Mouse (Mus musculus) stomach, postnatal 0 days (tissue): ENCODE data around the gene Parn. TPM values are rescaled to one million over a fixed set of nuclear protein-coding genes. Genes with fewer than 3 reads are reported as not detected.

Experiments
- ATAC-seq: fragments of 200-750 bp; cut with Nextera tagmentation; 2 replicates; pipeline ENCODE4 v1.8.0; 2017; ENCODE audit not compliant: low FRiP score, low TSS enrichment
- DNase-seq: peaks from one replicate; pipeline ENCODE4 v3.0.0-alpha.2; 2016; ENCODE audit warnings: low spot score
- H3K27ac ChIP-seq: fragments of 300-500 bp; sonication (generic); replicated peaks from 2 replicates; pipeline ENCODE4 v1.5.1; 2014; ENCODE audit warnings: mild to moderate bottlenecking, control low read depth
- H3K27me3 ChIP-seq: fragments of 300-500 bp; sonication (generic); 2 replicates; pipeline ENCODE4 v1.6.1; 2014; ENCODE audit warnings: low read length; ENCODE audit not compliant: control insufficient read depth, insufficient read depth
- H3K36me3 ChIP-seq: fragments of 300-500 bp; sonication (generic); 2 replicates; pipeline ENCODE4 v1.6.1; 2014; ENCODE audit warnings: low read length, mixed read lengths; ENCODE audit not compliant: control insufficient read depth, insufficient read depth
- H3K4me1 ChIP-seq: fragments of 300-500 bp; sonication (generic); replicated peaks from 2 replicates; pipeline ENCODE4 v1.6.1; 2014; ENCODE audit warnings: antibody characterized with exemption; ENCODE audit not compliant: control insufficient read depth, insufficient read depth
- H3K4me2 ChIP-seq: fragments of 300-500 bp; sonication (generic); replicated peaks from 2 replicates; pipeline ENCODE4 v1.6.1; 2014; ENCODE audit warnings: low read depth, mild to moderate bottlenecking, control low read depth, moderate library complexity
- H3K4me3 ChIP-seq: fragments of 300-500 bp; sonication (generic); 2 replicates; pipeline ENCODE4 v1.5.1; 2014; ENCODE audit warnings: low read depth, low read length, control low read depth
- H3K9ac ChIP-seq: fragments of 300-500 bp; sonication (generic); 2 replicates; pipeline ENCODE4 v1.6.1; 2014; ENCODE audit warnings: mild to moderate bottlenecking, low read length, control low read depth, mixed read lengths
- H3K9me3 ChIP-seq: fragments of 300-500 bp; sonication (generic); 2 replicates; pipeline ENCODE4 v1.6.1; 2016; ENCODE audit warnings: low read length; ENCODE audit not compliant: control insufficient read depth
- CTCF ChIP-seq: IDR thresholded peaks from 2 replicates; pipeline ENCODE4 v1.5.1; 2016; ENCODE audit warnings: antibody characterized with exemption, low read depth, mild to moderate bottlenecking, moderate library complexity
- EP300 ChIP-seq: optimal IDR thresholded peaks from 2 replicates; pipeline ENCODE3; 2016; ENCODE audit warnings: antibody characterized with exemption
- WGBS: fragments of 180-500 bp; shearing (Covaris S2); extraction: QIAGEN DNeasy Blood & Tissue Kit; methylation state at CpG from one replicate; pipeline ENCODE4 v1.1.7; 2014; 5-methylcytosine and 5-hydroxymethylcytosine counted together
- polyA plus RNA-seq: library from polyadenylated mRNA; unstranded; fragments of >200 nt; fragmentation: Nextera tagmentation; extraction: Ambion mirVana; gene quantifications from 2 replicates; pipeline ENCODE4 v1.2.1, GENCODE M21; 2015

Gene Parn
- polyA plus RNA-seq, 1 experiment from 2014 or later, result 23.7 TPM

DNA sequence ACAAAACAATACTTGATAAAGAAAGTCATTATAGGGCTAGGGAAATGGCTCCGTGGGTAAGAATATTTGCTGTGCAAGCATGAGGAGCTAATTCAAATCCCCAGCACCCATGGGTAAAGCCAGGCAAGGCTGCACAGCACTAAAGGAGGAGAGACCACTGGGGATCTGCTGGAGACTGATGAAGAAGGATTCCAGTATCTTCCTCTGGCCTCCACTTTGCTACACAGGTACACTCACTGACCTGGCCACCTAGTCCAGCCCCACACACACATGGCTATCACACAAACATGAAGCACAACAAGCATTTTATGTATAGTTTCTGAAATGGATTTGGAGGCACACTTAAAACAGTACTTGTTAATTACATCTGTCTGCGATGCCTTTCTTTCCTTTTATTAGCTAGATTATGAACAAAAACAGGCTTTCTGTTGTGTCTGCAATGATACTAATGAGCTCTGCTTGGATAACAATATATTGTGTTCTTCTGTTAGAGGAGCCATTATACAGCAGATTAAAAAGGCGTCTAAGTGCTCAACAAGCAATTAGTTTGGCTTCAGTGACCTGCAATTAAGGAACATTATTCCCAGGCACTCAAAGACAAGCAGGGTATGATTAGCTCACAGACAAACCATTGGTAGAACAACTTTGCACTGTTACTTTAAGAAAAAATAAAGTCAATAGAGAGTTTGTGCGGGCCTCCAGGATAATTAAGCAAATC lies 59.8 kb downstream of the Parn start:
- no peaks in the 10 kb centered on the region for H3K27me3 ChIP-seq
- no peak overlapping the region for H3K4me3 ChIP-seq
- H3K4me2 ChIP-seq, result no peak overlapping the region
- H3K4me1 ChIP-seq, result peaks cover 4% of the 10 kb centered on the region; the same call in 1 of the 2 replicates
- no peaks in the 10 kb centered on the region for H3K9me3 ChIP-seq
- H3K9ac ChIP-seq, result no peak overlapping the region
- TF ChIP-seq EP300 (no peak), CTCF (no peak)
- WGBS, result 71% methylated on average over 4 of the region's 4 CpGs
- ATAC-seq (no peak), DNase-seq (no peak)
- H3K27ac ChIP-seq, result no peak overlapping the region
- H3K36me3 ChIP-seq, result peaks cover 4% of the 10 kb centered on the region; the same call in 1 of the 2 replicates

DNA sequence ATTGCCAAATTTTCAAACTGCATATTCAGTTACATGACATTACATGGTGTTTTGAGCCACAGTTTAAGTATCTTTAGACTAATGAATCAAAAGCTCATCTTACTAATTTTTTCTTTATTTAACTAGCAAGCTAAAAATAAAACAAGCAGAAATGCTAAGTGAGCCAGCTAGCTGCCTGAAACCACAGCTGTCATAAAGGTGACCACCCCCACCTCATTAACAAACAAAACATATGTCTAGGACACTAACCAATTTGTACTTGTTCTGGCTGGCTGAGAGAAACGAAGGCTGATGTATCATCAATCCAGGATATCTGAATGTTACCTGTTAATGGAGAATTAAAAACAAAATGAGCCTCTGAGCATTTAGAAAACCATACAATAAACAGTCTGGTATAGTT lies 65.2 kb downstream of the Parn start:
- Histone ChIP-seq H3K9ac (no peak overlapping the region), H3K27me3 (no peaks in the 10 kb centered on the region), H3K27ac (no peak overlapping the region), H3K4me3 (no peak overlapping the region), H3K4me2 (no peak overlapping the region), H3K36me3 (peaks cover 7% of the 10 kb centered on the region; the same call in 1 of the 2 replicates), H3K4me1 (no peaks in the 10 kb centered on the region), H3K9me3 (no peaks in the 10 kb centered on the region)
- TF ChIP-seq EP300 (no peak), CTCF (no peak)
- no peak for ATAC-seq
- no peak for DNase-seq
- 41% methylated on average over 1 of the region's 1 CpGs for WGBS

DNA sequence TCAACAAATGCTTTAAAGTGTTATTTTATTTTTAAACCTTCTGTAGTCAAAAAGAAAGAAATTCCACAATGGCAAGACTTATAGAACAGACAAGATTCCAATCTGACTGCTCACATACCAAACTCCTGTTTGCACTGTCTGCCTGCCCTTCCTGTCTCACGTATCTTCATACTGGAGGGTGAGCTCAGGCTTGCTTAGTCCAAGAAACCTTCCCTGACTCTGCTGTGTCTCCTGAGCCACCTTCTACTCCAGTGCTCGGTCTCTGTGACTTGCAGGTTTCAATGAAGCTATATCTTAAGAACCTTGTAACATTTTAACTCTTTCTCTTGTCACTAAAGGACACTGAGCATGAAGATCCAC lies 78.9 kb downstream of the Parn start:
- DNase-seq (no peak), ATAC-seq (peak; percentile 13; the same call in 1 of the 2 replicates)
- H3K9me3 ChIP-seq, result no peaks in the 10 kb centered on the region
- 39% methylated on average over 2 of the region's 2 CpGs for WGBS
- no peaks in the 10 kb centered on the region for H3K27me3 ChIP-seq
- no peak overlapping the region for H3K4me2 ChIP-seq
- no peak overlapping the region for H3K9ac ChIP-seq
- TF ChIP-seq EP300 (no peak), CTCF (no peak)
- H3K4me3 ChIP-seq, result no peak overlapping the region
- peak overlapping the region; percentile 83 for H3K27ac ChIP-seq
- no peaks in the 10 kb centered on the region for H3K36me3 ChIP-seq
- H3K4me1 ChIP-seq, result 0 out of 2 replicates have a peak, but pooled peaks cover 2% of the 10 kb centered on the region

DNA sequence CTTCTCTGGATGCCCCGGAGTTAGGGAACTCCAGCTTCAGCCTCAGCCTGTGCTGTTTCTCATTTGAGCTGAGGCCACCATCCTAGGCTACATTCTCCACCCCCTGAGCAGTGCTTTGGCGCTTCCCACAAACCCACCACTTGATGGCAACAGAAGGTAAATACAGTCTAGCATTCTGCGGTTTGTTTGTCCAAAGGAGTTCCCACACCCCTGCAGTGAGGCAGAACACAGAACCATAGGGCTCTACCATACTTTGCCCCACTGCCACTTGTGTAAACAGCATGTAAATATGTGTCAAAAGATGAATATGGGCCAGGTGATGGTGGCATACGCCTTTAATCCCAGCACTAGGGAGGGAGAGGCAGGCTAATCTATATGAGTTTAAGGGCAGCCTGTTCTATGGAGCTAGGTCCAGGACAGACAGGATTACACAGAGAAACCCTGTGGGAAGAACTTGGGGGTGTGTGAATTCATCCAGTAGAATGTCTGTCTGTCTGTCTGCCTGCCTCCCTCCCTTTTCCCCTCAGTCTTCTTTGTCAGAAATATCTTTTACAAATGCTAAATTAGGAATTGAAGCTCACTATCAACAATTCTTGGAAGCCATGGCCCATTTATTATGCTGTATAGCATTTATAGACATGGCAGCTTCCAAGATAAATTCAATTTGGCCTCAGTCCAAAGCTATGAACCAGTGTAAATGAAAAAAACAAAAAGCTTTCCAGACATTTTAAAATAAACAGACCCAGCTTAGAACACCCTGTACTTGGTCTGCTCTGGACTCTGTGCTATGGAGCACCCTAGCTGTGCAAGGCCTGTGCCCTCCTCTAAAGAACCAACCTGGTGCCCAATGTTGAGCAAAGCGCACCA lies 79.6 kb downstream of the Parn start:
- H3K27ac ChIP-seq, result peak overlapping the region; percentile 83
- H3K4me1 ChIP-seq, result 0 out of 2 replicates have a peak, but pooled peaks cover 2% of the 10 kb centered on the region
- peak; percentile 55 for TF ChIP-seq CTCF
- TF ChIP-seq EP300, result no peak
- no peak overlapping the region for H3K4me2 ChIP-seq
- DNase-seq (peak; percentile 52), ATAC-seq (peak; percentile 89)
- no peaks in the 10 kb centered on the region for H3K9me3 ChIP-seq
- no peaks in the 10 kb centered on the region for H3K27me3 ChIP-seq
- 42% methylated on average over 5 of the region's 5 CpGs for WGBS
- no peak overlapping the region for H3K4me3 ChIP-seq
- H3K9ac ChIP-seq, result no peak overlapping the region
- H3K36me3 ChIP-seq, result peaks cover 3% of the 10 kb centered on the region; the same call in 1 of the 2 replicates

DNA sequence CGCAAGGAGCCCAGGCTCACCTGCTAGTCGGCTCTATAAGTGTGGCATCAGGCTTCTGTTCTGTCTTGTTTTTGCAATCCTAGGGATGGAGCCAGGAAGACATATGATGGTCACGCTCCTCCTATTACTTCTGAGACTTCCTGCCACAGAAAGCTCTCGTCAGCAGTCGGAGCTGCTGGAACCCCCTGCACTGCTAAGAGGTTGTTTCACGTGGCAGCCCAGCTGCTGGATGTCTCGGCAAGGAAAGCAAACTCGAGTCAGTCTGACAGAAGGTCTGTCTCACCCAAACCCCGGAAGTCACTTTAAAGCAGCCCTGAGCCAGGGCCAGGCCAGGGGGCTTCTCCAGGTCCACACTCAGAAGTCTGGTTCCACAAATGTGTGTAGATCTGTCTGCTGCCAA lies 82.7 kb downstream of the Parn start:
- Histone ChIP-seq H3K27ac (peak overlapping the region; percentile 49; the same call in 1 of the 2 replicates), H3K4me3 (no peak overlapping the region), H3K9ac (no peak overlapping the region), H3K27me3 (no peaks in the 10 kb centered on the region), H3K36me3 (peaks cover 3% of the 10 kb centered on the region; the same call in 1 of the 2 replicates), H3K4me2 (no peak overlapping the region), H3K9me3 (no peaks in the 10 kb centered on the region), H3K4me1 (0 out of 2 replicates have a peak, but pooled peaks cover 2% of the 10 kb centered on the region)
- no peak for ATAC-seq
- TF ChIP-seq CTCF (no peak), EP300 (no peak)
- WGBS, result 54% methylated on average over 9 of the region's 9 CpGs
- no peak for DNase-seq

DNA sequence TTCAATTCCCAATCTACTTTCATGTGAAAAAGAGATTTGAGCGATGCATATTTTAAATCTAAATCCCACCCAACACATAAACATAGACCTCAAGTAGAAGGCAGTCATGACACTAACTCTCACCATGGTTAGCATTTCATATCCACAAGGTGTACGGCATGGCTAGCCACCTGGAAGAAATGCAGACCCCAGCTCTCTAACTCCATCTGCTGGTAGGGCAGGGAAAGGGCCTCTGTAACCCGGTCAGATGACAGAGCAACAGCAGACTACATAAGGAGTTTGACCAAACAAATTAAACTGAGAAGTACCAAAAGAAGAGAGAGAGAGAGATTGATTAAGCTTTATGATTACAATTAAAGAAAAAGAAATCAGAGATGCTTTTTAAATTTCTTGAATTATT lies 87.2 kb downstream of the Parn start:
- 92% methylated on average over 3 of the region's 3 CpGs for WGBS
- Histone ChIP-seq H3K9me3 (no peaks in the 10 kb centered on the region), H3K4me1 (no peaks in the 10 kb centered on the region), H3K9ac (no peak overlapping the region), H3K4me2 (no peak overlapping the region), H3K27me3 (no peaks in the 10 kb centered on the region), H3K27ac (no peak overlapping the region), H3K36me3 (peaks cover 3% of the 10 kb centered on the region; the same call in 1 of the 2 replicates), H3K4me3 (no peak overlapping the region)
- peak; percentile 69 for TF ChIP-seq CTCF
- TF ChIP-seq EP300, result no peak
- ATAC-seq (no peak), DNase-seq (no peak)
